Mouse (Mus musculus): ENCODE data around the gene Lamp1.

GRCm38 (mm10) chr8:13204371-13205140 lies 45.6 kb downstream of the Lamp1 start:
- TF ChIP-seq POLR2A (IDR thresholded peaks at IDR 0.05; ENCODE audit: control insufficient read depth, low read depth, low read length) (no peak), CTCF (IDR thresholded peaks at IDR 0.05; ENCODE audit: control insufficient read depth, insufficient read depth, insufficient replicate concordance, low read depth, low read length) (no peak)
